Mouse (Mus musculus) left cerebral cortex, postnatal 14 days (tissue): ENCODE results near the gene Gabbr1. TPM values are rescaled to one million over a fixed set of nuclear protein-coding genes. Genes with fewer than 3 reads are reported as not detected.
A peak's percentile ranks its signal among the peaks of the same experiment; 100 is the strongest.

ENCODE experiments used
- DNase-seq, 2 experiments: peaks; one replicate each; pipeline ENCODE4 v3.0.0; 2021 to 2022; ENCODE audit warnings: low spot score in 2 of 2, mixed read lengths in 1 of 2
- intact Hi-C: fragments of 180-260 bp; cut with DNase I; formaldehyde crosslinking; loops from one replicate; pipeline ENCODE4 v1.15.1; 2025
- total RNA-seq, 2 experiments: library from RNA; stranded (reverse); gene quantifications; 2 replicates each; pipeline ENCODE4 v1.2.3; 2021

The Gabbr1 gene
- total RNA-seq, 2 experiments from 2014 or later = 629 to 637 TPM

- peak; percentile 95 to 98 for DNase-seq
- intact Hi-C loops = no loop called here
These were observed 17.1 kb upstream of the Gabbr1 start for GRCm38 (mm10) chr17:37028683-37029120.

GRCm38 (mm10) chr17:37029162-37029561, 16.6 kb upstream of the Gabbr1 start:
- intact Hi-C loops = no loop called here
- no peak for DNase-seq

GRCm38 (mm10) chr17:37039127-37039894, 6.5 kb upstream of the Gabbr1 start:
- intact Hi-C loops = no loop called here
- DNase-seq = no peak

- intact Hi-C loops = loop anchor here (5.0 kb wide), 1 partner anchor 87 kb away; the partner anchor contains the start of genes Znrd1 and Znrd1as
- DNase-seq = no peak
These were observed 1.0 kb upstream of the Gabbr1 start for GRCm38 (mm10) chr17:37044651-37045244.

GRCm38 (mm10) chr17:37046312-37047112, 746 bp downstream of the Gabbr1 start:
- intact Hi-C loops = loop anchor here (2.0 to 5.0 kb wide), 2 partner anchors 44 to 89 kb away; partner anchors contain the start of genes Znrd1 and Znrd1as
- peak; percentile 56 to 63 for DNase-seq

GRCm38 (mm10) chr17:37047332-37047976, 1.7 kb downstream of the Gabbr1 start:
- no peak for DNase-seq
- intact Hi-C loops = loop anchor here (2.0 to 5.0 kb wide), 2 partner anchors 45 to 90 kb away; partner anchors contain the start of genes Znrd1 and Znrd1as

- intact Hi-C loops = loop anchor here (2.0 to 5.0 kb wide), 3 partner anchors 45 to 133 kb away; partner anchors contain the start of genes Znrd1 and Znrd1as
- no peak for DNase-seq
These were observed 2.2 kb downstream of the Gabbr1 start for GRCm38 (mm10) chr17:37047981-37048380.

GRCm38 (mm10) chr17:37048383-37048782, 2.6 kb downstream of the Gabbr1 start:
- intact Hi-C loops = loop anchor here (2.0 to 5.0 kb wide), 2 partner anchors 91 to 134 kb away; partner anchors contain the start of genes Znrd1 and Znrd1as
- DNase-seq = no peak

- peak; percentile 75 to 84 for DNase-seq
- intact Hi-C loops = loop anchor here (2.0 to 5.0 kb wide), 3 partner anchors 29 to 135 kb away; partner anchors contain the start of genes Znrd1 and Znrd1as
These were observed 4.0 kb downstream of the Gabbr1 start for GRCm38 (mm10) chr17:37049570-37050310.

- intact Hi-C loops = loop anchor here (2.0 kb wide), 1 partner anchor 28 kb away; no protein-coding TSS in a partner anchor
- peak; percentile 85 to 94 for DNase-seq
These were observed 4.6 kb downstream of the Gabbr1 start for GRCm38 (mm10) chr17:37050399-37050798.

- DNase-seq = no peak
- intact Hi-C loops = loop anchor here (2.0 kb wide), 1 partner anchor 28 kb away; no protein-coding TSS in a partner anchor
These were observed 5.1 kb downstream of the Gabbr1 start for GRCm38 (mm10) chr17:37050876-37051275.

- no peak for DNase-seq
- intact Hi-C loops = loop anchor here (2.0 kb wide), 1 partner anchor 27 kb away; no protein-coding TSS in a partner anchor
These were observed 6.0 kb downstream of the Gabbr1 start for GRCm38 (mm10) chr17:37051745-37052144.

GRCm38 (mm10) chr17:37056957-37057356, 11.2 kb downstream of the Gabbr1 start:
- intact Hi-C loops = no loop called here
- no peak for DNase-seq

- intact Hi-C loops = no loop called here
- DNase-seq = no peak
These were observed 15.7 kb downstream of the Gabbr1 start for GRCm38 (mm10) chr17:37061435-37061834.

- DNase-seq = no peak
- intact Hi-C loops = no loop called here
These were observed 16.4 kb downstream of the Gabbr1 start for GRCm38 (mm10) chr17:37062101-37062641.

- no peak for DNase-seq
- intact Hi-C loops = no loop called here
These were observed 17.3 kb downstream of the Gabbr1 start for GRCm38 (mm10) chr17:37063063-37063462.

- no peak for DNase-seq
- intact Hi-C loops = no loop called here
These were observed 18.1 kb downstream of the Gabbr1 start for GRCm38 (mm10) chr17:37063686-37064495.
